Mouse (Mus musculus): Measurements from ENCODE around the gene Nphs2.
"Not testable (repeated sequence)": the region's sequence is repeated elsewhere in the genome, so short reads cannot be mapped to it uniquely, and the experiment has no call there.

Nphs2 gene

GRCm38 (mm10) chr1:156310630-156311029 is at the start of gene Nphs2:
Nphs2 (plus strand) TSS chr1:156310727.
- DNase-seq (ENCODE audit: low spot score) = peak; percentile 28

GRCm38 (mm10) chr1:156263352-156263751 is 47.2 kb upstream of the Nphs2 start:
- peak; percentile 83 for DNase-seq (ENCODE audit: low spot score)

GRCm38 (mm10) chr1:156263946-156264345 is 46.6 kb upstream of the Nphs2 start:
- no peak for DNase-seq (ENCODE audit: low spot score)

DNA sequence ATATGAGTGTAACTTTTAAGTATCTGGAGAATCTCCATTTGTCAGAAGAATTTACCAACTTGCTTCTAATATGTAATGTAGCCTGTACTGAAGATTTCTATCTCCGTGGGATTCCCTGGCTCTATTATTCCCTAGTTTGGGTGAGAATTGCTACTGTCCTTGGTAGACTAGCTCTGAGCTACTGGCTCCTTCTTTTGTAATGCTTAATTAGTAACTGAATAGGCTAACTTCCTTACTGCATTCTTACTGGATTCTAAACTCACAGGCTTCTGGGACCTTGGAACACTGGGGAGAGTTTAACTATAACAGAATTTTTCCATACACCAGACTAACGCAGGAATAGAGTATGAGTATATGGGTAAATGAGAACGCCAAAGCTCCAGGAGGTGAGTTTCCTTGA is 42.0 kb upstream of the Nphs2 start:
- DNase-seq (ENCODE audit: low spot score) = not testable (repeated sequence)

GRCm38 (mm10) chr1:156270471-156270870 is 40.1 kb upstream of the Nphs2 start:
- DNase-seq (ENCODE audit: low spot score) = no peak

- DNase-seq (ENCODE audit: low spot score) = peak; percentile 13
Measured at GRCm38 (mm10) chr1:156271654-156272053, 38.9 kb upstream of the Nphs2 start.

- no peak for DNase-seq (ENCODE audit: low spot score)
Measured at GRCm38 (mm10) chr1:156273647-156274046, 36.9 kb upstream of the Nphs2 start.

DNA sequence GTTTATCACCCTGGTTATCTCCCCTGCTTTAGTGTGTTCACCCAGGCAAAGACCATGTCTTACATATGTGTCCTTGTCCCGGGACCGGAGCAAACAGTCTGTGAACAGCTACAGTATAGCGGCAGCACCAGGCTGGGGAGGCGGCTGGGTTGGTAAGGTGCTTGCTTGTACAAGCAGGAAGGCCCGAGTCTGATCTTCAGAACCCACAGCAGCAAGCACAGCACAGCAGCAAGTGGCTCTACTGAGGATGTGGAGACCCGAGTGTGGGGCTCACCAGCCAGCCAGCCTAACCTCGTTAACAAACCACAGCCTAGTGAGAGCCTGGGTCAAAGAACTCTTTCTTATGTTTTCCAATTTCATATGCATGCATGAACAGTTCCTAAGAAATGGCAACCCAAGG is 30.4 kb upstream of the Nphs2 start:
- DNase-seq (ENCODE audit: low spot score) = no peak

DNA sequence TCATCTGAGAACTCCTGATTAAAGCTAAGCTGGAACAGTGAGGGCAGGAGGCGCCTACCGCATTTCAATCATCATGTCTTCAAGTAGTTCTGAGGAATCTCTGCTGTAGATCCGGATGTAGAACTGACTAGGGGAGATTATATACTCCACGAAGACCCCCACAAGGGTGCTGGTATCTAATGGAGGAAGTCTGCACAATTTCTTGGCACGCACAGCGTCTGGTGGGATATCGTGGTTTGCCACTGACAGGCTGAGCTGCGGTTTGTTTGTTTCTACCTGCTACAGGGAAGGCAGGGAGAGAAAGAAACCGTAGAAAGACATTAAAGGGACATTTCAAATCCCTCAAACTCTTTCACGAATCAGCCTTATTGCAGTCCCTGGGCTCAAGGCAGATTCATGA is 26.3 kb upstream of the Nphs2 start:
- DNase-seq (ENCODE audit: low spot score) = no peak

DNA sequence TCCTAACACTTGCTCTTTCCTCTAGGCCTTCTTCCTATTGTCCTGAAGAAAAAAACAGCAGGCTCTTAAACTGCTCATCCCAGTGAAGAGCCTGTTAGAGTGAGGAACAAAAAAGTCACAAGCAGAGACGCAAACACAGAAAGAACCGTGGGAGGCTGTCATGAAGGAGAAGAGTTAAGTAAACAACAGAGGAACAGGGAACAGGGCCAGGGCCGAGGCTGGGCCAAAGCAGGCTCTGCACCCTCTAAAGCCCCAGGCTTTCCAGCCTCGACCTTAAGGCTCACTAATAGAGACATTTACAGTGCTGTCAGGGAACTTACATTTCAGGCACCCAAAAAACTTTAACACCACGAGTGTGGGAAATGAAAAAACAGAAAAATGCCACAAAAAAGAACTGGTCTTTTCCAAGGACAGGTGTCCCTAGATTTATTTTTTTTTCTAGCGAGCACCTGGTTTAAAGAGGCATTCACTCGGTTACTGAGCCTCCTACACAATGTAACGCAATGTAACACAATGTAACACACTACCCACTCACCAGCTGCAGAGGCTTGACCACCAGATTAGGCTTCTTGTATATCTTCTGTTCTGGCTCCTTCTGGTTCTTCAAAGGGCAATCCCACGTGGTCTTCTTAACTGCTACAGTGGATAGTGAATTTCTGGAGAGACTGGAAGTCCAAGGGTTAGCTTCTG is 25.5 kb upstream of the Nphs2 start:
- no peak for DNase-seq (ENCODE audit: low spot score)

- no peak for DNase-seq (ENCODE audit: low spot score)
Measured at GRCm38 (mm10) chr1:156285541-156285896, 25.0 kb upstream of the Nphs2 start.

DNA sequence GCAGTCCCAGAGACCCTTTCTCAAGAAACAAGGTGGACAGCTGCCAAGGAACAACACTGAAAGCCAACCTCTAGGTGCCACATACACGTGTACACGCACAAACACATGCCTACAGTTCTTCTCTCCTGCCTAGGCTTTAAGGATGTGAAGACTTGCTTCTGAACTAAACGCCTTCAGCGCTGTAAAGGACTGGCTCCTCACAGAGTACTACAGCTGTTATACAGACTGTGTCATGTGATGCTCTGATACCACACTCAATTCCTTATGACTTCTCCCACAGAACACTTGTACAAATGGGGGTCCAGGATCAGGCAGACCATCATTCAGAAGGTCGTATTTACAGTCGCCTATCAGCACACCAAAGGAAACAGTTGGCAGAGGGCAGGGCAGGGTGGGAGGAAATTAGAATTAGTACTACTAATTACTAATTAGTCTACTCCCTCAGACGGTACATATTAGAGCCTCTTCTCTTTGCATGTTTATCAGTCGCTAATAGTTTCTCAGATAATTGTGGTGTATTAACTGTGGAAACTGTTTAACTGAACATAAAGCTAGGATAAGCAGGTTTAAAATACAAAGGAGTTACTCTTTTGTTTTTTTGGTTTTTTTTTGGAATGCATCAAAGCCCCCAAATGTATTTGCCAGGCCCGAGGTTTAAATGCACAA is 21.8 kb upstream of the Nphs2 start:
- no peak for DNase-seq (ENCODE audit: low spot score)

DNA sequence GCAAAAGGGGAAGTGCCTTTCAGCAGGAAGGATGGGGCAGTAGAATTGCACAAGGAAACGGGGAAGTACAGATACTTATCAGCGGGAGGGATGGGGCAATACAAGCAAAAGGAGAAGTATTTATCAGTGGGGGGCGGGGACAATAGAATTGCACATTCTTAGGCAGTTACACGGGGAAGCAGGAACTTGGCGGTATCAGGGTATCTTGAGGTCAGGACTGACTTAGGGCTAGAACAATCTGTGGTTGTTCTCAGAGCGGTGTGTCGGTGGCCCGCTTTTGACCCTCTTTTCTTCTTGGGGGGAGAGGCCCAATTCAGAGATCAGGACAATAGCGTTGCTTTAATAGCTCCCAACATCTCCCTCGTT is 21.3 kb upstream of the Nphs2 start:
- not testable (repeated sequence) for DNase-seq (ENCODE audit: low spot score)

- DNase-seq (ENCODE audit: low spot score) = no peak
Measured at GRCm38 (mm10) chr1:156290016-156290415, 20.5 kb upstream of the Nphs2 start.

GRCm38 (mm10) chr1:156302911-156303749 is 7.4 kb upstream of the Nphs2 start, which contains the start of gene Tdrd5:
Tdrd5 (minus strand) TSS chr1:156303664.
- DNase-seq (ENCODE audit: low spot score) = peak; percentile 45

DNA sequence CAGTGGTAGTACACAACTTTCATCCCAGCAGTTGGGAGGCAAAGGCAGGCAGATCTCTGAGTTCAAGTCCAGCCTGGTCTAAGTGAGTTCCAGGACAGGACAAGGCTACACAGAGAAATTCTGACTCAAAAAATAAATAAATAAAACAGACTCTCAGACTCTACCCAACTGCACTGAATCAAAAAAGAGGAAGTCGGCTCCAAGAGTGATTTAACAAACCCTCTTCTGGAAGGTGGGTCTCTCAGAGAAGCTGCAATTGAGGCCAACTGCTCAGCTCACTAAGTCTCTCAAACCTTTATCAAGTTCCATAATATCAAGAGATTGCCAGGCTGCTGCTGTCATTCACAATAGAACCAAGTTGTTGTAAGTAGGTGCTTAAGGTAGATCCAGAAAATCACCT is 1.9 kb upstream of the Nphs2 start:
- DNase-seq (ENCODE audit: low spot score) = no peak

GRCm38 (mm10) chr1:156323126-156323525 is 12.6 kb downstream of the Nphs2 start:
- DNase-seq (ENCODE audit: low spot score) = no peak

DNA sequence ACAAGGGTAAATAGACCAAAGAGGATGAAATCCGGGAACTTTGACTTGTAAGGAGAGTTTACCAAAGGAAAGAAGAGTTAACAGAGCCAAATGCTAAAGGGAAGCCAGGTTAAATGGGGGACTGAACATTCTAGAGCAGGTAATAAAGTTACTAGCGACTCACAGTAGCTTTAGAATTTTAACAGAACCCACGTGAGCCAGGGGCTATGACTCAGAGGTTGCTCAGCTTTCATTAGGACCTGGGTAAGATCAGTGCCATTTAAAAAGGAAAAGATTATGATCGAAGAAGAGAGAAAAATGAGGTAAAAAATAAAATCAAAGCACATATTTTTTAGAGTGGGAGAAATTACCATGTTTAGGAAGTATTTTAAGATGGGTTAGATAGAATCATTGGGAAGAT is 30.3 kb downstream of the Nphs2 start:
- DNase-seq (ENCODE audit: low spot score) = no peak

GRCm38 (mm10) chr1:156344433-156344832 is 33.9 kb downstream of the Nphs2 start:
- no peak for DNase-seq (ENCODE audit: low spot score)

DNA sequence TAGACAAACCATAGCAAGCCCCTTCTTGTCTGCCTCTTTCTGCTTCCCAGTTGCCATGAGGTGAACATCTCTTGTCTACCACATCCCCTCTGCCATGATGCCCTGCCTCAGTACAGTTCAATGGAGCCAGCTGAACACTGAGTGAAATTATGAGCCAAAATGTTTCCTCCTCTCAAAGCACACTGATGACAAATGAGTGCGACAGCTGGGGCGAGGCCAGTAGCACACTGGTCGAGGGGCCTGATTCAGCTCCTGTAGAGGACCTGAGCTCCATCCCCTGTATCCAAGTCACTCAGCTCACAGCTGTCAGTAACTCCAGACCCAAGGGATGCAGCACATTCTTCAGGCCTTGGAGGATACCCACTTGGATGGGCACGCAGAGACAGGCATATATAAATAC is 35.1 kb downstream of the Nphs2 start:
- DNase-seq (ENCODE audit: low spot score) = no peak

- no peak for DNase-seq (ENCODE audit: low spot score)
Measured at GRCm38 (mm10) chr1:156349031-156349430, 38.5 kb downstream of the Nphs2 start.

DNA sequence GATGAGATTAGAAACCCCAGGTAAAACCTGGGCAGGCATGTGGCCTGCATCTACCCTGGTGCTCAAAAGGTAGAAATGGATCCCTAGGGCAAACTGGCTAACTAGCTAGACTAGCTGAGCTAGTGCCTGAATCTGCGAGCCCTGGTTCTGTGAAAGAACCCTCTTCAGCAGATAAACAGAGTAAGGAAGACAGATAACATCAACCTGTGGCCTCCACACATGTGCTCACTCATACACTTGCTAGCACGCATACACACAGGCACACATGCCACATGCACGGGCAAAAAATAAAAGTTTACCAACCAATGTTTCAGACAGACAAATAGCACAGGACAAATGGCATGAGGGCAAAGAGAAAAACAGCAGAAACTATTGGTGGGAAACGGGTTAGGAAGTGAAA is 39.9 kb downstream of the Nphs2 start:
- DNase-seq (ENCODE audit: low spot score) = no peak

DNA sequence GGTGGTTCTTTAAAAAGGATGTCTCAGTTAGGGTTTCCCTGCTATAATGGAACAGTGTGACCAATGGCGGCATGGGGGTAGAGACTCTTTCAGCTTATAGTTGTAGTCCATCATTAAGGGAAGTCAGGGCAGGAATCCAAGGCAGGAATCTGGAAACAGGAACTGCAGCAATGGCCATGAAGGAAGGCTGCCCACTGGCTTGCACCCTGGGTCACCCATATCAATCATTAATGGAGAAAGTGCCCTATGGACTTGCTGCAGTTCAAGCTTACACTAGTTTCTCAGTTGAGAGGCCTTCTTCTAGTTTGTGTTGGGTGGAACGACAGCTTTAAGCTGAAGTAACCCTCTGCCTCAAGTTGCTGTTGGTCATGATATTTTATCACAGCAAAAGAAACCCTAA is 41.9 kb downstream of the Nphs2 start:
- no peak for DNase-seq (ENCODE audit: low spot score)
